Mouse (Mus musculus): Measurements from ENCODE around the gene Osgin1.

GRCm38 (mm10) chr8:119446990-119447780 lies 13.3 kb downstream of the Osgin1 start:
- no peak for TF ChIP-seq POLR2A (IDR thresholded peaks at IDR 0.05; ENCODE audit: insufficient read depth, low read depth, low read length)
- no peak for TF ChIP-seq CTCF (IDR thresholded peaks at IDR 0.05)
